Mouse (Mus musculus): Measurements from ENCODE around the gene Gucy2e. TPM values are rescaled to one million over a fixed set of nuclear protein-coding genes. Genes with fewer than 3 reads are reported as not detected.

Gene Gucy2e
- total RNA-seq (2023), result not detected

DNA sequence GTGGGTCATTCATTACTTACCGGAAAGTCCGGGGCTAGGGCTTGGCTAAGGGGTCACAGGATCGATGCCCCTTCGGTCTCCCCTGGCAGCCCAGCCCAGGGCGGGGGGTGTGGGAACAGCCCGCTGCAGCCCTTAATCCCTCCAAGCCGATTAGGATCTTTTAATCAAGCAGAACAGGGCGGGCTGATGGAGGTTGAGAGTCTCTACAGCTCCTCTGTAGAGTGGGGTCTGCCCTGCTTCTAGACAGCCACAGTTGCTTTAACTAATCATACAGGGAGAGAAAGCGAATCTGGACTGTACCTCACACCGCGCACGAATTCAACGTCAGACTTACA, at the start of gene Gucy2e:
Gene Gucy2e (minus strand): TSS at position 111 of the 335 bp plus-strand sequence.

DNA sequence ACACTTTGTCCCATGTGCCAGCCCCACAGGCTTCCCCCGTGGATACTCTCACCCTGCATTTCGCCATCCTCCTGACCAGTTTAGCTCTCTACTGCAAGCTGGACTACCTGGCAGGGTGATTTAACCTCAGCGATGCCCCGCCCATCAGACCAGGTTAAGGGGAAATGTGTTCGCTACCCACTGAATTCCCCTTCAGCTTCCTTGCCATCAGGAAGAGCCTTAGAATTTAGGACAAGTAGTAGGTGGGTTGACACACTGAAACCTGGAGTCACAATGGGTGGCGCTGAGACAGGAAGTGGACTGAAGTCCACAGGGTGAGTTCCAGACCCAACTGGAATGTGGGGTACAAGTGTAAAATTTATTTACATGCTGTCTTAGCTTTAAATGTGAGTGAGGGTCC, 39.1 kb downstream of the Gucy2e start, which contains the start of gene Alox8:
Gene Alox8 (minus strand): TSS at position 101 of the 400 bp plus-strand sequence.

Other genes starting within 250 kb of the Gucy2e start
- 10 to 100 TPM; 32.0 to 32.7 TPM for gene Pfas, start 228.6 kb downstream of the Gucy2e start, total RNA-seq (2023)
- 10 to 100 TPM; 34.0 to 35.6 TPM for gene Ctc1, start 221.1 kb downstream of the Gucy2e start, total RNA-seq (2023)
- 1 to 10 TPM; 7.0 to 7.1 TPM for gene Aurkb, start 191.4 kb downstream of the Gucy2e start, total RNA-seq (2023)
- gene Borcs6, start 177.3 kb downstream of the Gucy2e start, total RNA-seq (2023), result 10 to 100 TPM; 22.2 to 22.5 TPM
- gene Tmem107, start 166.2 kb downstream of the Gucy2e start, total RNA-seq (2023), result 1 to 10 TPM; 1.5 to 6.3 TPM
- 100 to 1,000 TPM; 510 to 518 TPM for gene Vamp2, start 148.5 kb downstream of the Gucy2e start, total RNA-seq (2023)
- 100 to 1,000 TPM; 495 to 638 TPM for gene Per1, start 141.8 kb downstream of the Gucy2e start, total RNA-seq (2023)
- under 1 TPM in 1 of 2 experiments, not detected in 1; 0.30 TPM for gene Hes7, start 116.6 kb downstream of the Gucy2e start, total RNA-seq (2023)
- gene 9130213A22Rik, start 114.4 kb downstream of the Gucy2e start, total RNA-seq (2023), result not detected
- gene Aloxe3, start 111.1 kb downstream of the Gucy2e start, total RNA-seq (2023), result 1 to 10 TPM in 1 of 2 experiments, under 1 TPM in 1; 0.83 to 1.1 TPM
- not detected for gene Alox12b, start 80.0 kb downstream of the Gucy2e start, total RNA-seq (2023)
- gene Alox8, start 39.2 kb downstream of the Gucy2e start, total RNA-seq (2023), result under 1 TPM in 1 of 2 experiments, not detected in 1; 0.21 TPM
- 10 to 100 TPM; 34.5 to 41.4 TPM for gene Cntrob, start 86.7 kb upstream of the Gucy2e start, total RNA-seq (2023)
- gene Trappc1, start 86.9 kb upstream of the Gucy2e start, total RNA-seq (2023), result 10 to 100 TPM; 42.6 to 46.5 TPM
- 1 to 10 TPM; 2.7 to 4.5 TPM for gene Kcnab3, start 89.2 kb upstream of the Gucy2e start, total RNA-seq (2023)
- 1 to 10 TPM; 1.8 to 2.2 TPM for gene Rnf227, start 103.4 kb upstream of the Gucy2e start, total RNA-seq (2023)
- 100 to 1,000 TPM; 359 to 384 TPM for gene Chd3, start 132.4 kb upstream of the Gucy2e start, total RNA-seq (2023)
- 10 to 100 TPM; 42.7 to 47.8 TPM for gene Naa38, start 158.5 kb upstream of the Gucy2e start, total RNA-seq (2023)
- 10 to 100 TPM; 39.3 to 44.3 TPM for gene Cyb5d1, start 158.6 kb upstream of the Gucy2e start, total RNA-seq (2023)
- gene Tmem88, start 161.2 kb upstream of the Gucy2e start, total RNA-seq (2023), result 1 to 10 TPM; 6.2 to 6.9 TPM
- gene Kdm6b, start 176.6 kb upstream of the Gucy2e start, total RNA-seq (2023), result 100 to 1,000 TPM; 195 to 244 TPM